Mouse (Mus musculus) G1E (cell line): ENCODE results near the gene Dennd2a. TPM values are rescaled to one million over a fixed set of nuclear protein-coding genes. Genes with fewer than 3 reads are reported as not detected.

ENCODE experiments used
- ATAC-seq: 2 replicates; pipeline ENCODE4 v1.8.0; 2016; ENCODE audit warnings: mild to moderate bottlenecking; ENCODE audit not compliant: insufficient number of reproducible peaks, poor library complexity, low FRiP score, severe bottlenecking; ENCODE audit errors: extremely low read depth
- DNase-seq: peaks from one replicate; pipeline ENCODE4 v3.0.0; 2012; ENCODE audit warnings: low spot score
- H3K27me3 ChIP-seq: 2 replicates; pipeline ENCODE4 v1.6.1; 2012; ENCODE audit warnings: mild to moderate bottlenecking, low read length, inconsistent platforms; ENCODE audit not compliant: insufficient read depth
- H3K36me3 ChIP-seq: replicated peaks from 2 replicates; pipeline ENCODE3; 2012; ENCODE audit warnings: mild to moderate bottlenecking, inconsistent platforms
- H3K4me1 ChIP-seq: 2 replicates; pipeline ENCODE4 v1.6.1; 2012; ENCODE audit warnings: low read depth, low read length, inconsistent platforms, mixed read lengths; ENCODE audit not compliant: insufficient read depth
- H3K4me3 ChIP-seq: 2 replicates; pipeline ENCODE4 v1.5.1; 2012; ENCODE audit warnings: low read depth, mild to moderate bottlenecking, inconsistent platforms, low read length, moderate library complexity, mixed read lengths
- H3K9me3 ChIP-seq: replicated peaks from 2 replicates; pipeline ENCODE4 v1.6.1; 2012; ENCODE audit warnings: inconsistent platforms
- CTCF ChIP-seq: IDR thresholded peaks from 2 replicates; pipeline ENCODE4 v1.5.1; 2012; ENCODE audit warnings: low read depth, low read length, inconsistent platforms, mixed read lengths
- GATA1 ChIP-seq: IDR thresholded peaks from 2 replicates; pipeline ENCODE4 v1.6.1; 2012; ENCODE audit warnings: borderline replicate concordance, low read length, inconsistent platforms, mixed read lengths
- GATA2 ChIP-seq: IDR thresholded peaks from 2 replicates; pipeline ENCODE4 v1.6.1; 2012; ENCODE audit warnings: low read depth, low read length, inconsistent platforms, borderline replicate concordance
- POLR2AphosphoS5 ChIP-seq: IDR thresholded peaks from 2 replicates; pipeline ENCODE4 v1.6.1; 2012; ENCODE audit warnings: low read depth, low read length, inconsistent platforms; ENCODE audit not compliant: insufficient replicate concordance
- TAL1 ChIP-seq: conservative IDR thresholded peaks from 2 replicates; pipeline ENCODE4 v1.6.1; 2012; ENCODE audit warnings: low read depth, low read length, inconsistent platforms, mixed read lengths
- polyA plus RNA-seq: library from polyadenylated mRNA; stranded (reverse); fragments of >175 nt; gene quantifications from 2 replicates; pipeline ENCODE4 v1.2.3, GENCODE M21; 2012
- total RNA-seq, 2 experiments: library from RNA; stranded (forward) in 1 of 2; stranded (reverse) in 1 of 2; fragments of 200-1000 nt in 1 of 2; fragments of >200 nt in 1 of 2; fragmentation: Nextera tagmentation in 1 of 2; gene quantifications; 2 replicates each; pipeline ENCODE4 v1.2.3; 2014 to 2017

Dennd2a gene
- total and polyA plus RNA-seq, 3 experiments = 0.38 TPM; not detected in 2

DNA sequence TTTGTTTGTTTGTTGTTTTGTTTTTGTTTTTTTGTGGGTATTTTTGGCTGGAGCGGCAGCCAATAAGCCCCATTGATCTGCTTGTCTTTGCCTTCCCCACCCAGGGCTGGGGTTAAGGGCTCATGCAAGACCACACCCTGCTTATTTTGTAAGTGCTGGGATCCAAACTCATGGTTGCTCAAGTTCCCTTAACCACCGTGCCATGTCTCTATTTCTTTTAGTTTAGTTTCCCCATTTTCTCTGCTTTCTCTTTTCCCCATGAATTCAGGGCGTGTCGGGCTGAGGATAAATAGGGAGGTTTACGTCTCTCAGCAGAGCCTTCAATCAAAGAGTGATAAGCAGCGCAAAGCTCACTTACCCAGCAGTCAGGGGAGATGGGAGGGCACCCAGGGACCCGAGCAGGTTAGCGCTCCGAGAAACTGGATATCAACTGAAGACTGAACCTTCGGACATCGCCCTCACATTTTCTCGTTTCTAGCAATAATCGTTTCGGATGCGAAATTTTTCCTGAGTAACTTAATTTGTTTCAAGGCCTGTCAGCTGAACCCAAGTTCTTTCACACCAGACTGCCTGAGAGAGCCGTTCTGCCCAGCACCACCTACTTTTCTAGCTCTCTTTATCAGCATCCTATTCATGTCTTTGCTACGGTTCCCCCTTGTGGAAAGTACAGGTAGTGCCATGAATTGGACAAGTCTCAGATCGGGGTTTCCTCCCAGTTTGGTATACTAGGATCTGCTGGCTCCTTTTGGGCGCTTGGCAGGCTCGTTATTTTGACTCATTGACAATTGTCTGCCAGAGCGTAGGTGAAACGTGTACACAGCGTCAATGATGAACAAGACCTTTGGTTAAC is 4.7 kb upstream of the Dennd2a start:
- H3K4me3 ChIP-seq = no peak overlapping the region; the same call in 1 of the 2 replicates
- TF ChIP-seq TAL1 (no peak), CTCF (peak; percentile 62), GATA1 (no peak)
- no peaks in the 10 kb centered on the region for H3K36me3 ChIP-seq
- H3K9me3 ChIP-seq = peaks cover 2% of the 10 kb centered on the region
- peaks cover 20% of the 10 kb centered on the region for H3K27me3 ChIP-seq
- peaks cover 9% of the 10 kb centered on the region for H3K4me1 ChIP-seq
- ATAC-seq (peak; percentile 66; the same call in 1 of the 2 replicates), DNase-seq (peak; percentile 40)

DNA sequence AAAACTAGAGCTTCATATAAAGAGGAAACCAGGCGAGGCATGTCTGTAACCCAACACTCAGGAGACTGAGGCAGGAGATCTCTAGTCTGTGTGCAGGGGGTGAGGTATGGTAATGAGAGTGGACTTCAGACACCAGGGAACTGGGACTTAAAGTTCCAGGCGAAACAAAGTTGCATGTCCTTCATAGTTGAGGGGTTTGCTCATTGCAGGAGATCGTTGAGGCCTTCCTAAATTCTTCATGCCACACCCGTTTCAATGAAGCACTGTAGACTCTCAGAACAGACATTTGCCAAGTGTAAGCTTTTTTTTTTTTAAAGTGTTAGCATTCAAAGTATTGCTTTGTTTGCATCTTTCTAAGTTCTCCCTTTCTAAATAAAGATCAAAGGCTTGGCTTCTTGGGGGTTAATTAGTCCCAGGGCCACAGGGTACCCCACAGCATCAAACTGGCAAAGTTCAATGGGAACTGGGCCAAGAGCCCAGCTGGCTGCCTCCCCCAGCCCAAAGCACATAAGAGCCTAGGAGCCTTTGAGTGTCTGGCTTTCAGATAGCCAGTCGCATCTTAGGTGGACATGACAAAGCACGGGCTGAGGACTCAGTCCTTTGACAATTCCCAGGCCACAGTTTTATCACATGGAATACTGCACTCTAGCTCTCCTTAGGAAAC is 1.7 kb upstream of the Dennd2a start:
- no peak for ATAC-seq
- no peak overlapping the region for H3K4me3 ChIP-seq
- no peaks in the 10 kb centered on the region for H3K36me3 ChIP-seq
- H3K27me3 ChIP-seq = peaks cover 39% of the 10 kb centered on the region
- TF ChIP-seq POLR2AphosphoS5 = no peak
- no peak for TF ChIP-seq GATA2
- TF ChIP-seq GATA1 = no peak
- TF ChIP-seq TAL1 = no peak
- TF ChIP-seq CTCF = no peak
- H3K4me1 ChIP-seq = peaks cover 9% of the 10 kb centered on the region
- no peak for DNase-seq
- peaks cover 2% of the 10 kb centered on the region for H3K9me3 ChIP-seq

DNA sequence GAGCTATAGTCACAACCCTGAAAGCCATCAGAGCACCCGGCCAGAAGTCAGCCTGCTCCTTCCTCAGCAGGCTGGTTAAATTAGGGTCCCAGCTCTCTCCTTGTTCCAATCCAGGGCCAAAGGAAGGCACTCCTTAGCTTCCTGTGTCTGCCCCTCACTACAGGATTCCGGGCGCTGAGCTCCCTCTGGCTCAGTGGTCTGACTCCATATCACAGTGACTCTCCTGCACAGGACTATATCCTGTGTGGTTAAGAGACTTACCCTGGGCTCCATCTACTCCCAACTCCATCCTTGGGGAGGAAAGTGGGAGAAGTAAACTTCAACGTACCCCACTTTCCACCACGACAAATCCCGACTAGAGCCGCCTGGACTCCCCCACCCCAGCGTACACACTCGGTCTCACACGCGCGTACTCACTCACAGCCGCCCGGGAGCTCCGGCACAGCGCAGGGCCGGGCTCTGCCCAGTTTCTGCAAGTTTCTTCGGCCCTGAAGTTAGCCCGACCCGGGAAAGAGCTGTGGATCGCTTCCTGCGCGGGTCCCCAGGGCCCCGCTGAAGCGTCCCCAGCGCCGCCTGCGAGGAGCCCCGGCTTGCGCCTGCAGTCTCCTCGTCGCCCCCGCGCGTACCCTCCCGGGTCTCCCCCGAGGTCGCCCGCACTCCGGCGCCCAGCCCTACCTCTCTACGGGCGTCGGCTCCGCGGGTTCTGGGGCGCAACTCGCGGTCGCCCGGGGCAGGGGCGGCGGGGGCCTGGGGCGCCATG is 587 bp downstream of the Dennd2a start:
- no peaks in the 10 kb centered on the region for H3K36me3 ChIP-seq
- H3K9me3 ChIP-seq = peaks cover 2% of the 10 kb centered on the region
- DNase-seq (no peak), ATAC-seq (no peak)
- H3K4me3 ChIP-seq = no peak overlapping the region
- peaks cover under 1% of the 10 kb centered on the region; the same call in 1 of the 2 replicates for H3K4me1 ChIP-seq
- TF ChIP-seq CTCF = no peak
- no peak for TF ChIP-seq GATA2
- TF ChIP-seq TAL1 = no peak
- TF ChIP-seq GATA1 = no peak
- TF ChIP-seq POLR2AphosphoS5 = no peak
- H3K27me3 ChIP-seq = peaks cover 45% of the 10 kb centered on the region

DNA sequence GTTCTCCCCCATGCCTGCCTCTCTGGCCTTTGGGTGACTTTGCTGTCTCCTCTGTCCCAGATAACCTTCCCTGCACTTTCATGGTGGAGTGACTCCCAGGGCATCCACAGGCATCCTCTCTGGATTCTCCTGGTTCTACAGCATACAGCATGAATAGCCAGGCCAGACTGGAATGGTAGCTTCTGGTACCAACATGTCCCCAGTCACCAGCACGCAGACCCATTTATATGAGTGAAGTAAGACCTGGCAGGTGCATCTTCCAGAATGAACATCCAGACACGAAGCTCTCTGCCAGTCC is 2.1 kb downstream of the Dennd2a start:
- Histone ChIP-seq H3K4me3 (no peak overlapping the region), H3K4me1 (no peaks in the 10 kb centered on the region), H3K9me3 (peaks cover 2% of the 10 kb centered on the region), H3K27me3 (peaks cover 45% of the 10 kb centered on the region), H3K36me3 (no peaks in the 10 kb centered on the region)
- TF ChIP-seq GATA1 = no peak
- TF ChIP-seq TAL1 = no peak
- TF ChIP-seq GATA2 = no peak
- no peak for TF ChIP-seq POLR2AphosphoS5
- no peak for TF ChIP-seq CTCF
- ATAC-seq (no peak), DNase-seq (no peak)

DNA sequence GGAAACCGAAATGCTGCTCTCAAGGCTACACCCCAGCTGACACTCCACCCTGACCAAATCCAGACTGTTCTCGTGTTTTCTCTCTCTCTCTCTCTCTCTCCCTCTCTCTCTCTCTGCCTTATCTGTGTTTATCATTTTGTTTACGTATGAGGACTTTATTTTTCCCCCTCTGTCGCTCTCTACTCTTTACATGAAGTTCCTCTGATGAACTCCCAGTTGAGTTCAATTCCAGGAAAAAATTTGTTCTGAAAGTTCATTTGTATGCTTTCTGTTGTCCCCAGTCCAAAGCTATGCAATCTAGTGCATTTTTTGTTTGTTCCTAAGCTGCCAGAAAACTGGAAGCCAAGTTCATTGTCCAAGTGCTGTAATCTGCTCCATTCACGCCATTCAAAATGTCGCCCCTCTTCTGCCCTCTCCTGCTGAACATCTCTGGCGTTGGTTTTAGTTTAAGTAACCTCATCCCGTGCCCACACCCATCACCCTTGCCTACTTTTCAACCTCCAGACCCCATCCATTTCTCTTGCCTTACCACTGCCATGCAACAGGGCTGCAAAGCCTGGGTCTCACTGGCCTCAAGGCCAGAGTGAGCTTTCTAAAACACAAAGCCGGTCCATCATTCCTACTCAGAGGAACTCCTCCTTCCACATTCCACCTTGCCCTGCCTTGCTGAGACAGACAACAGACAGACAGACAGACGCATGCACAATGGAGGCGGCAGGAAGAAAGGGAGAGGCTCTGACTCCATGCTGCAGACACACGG is 2.6 kb downstream of the Dennd2a start:
- peaks cover 2% of the 10 kb centered on the region for H3K9me3 ChIP-seq
- H3K27me3 ChIP-seq = peaks cover 45% of the 10 kb centered on the region
- DNase-seq = no peak
- no peaks in the 10 kb centered on the region for H3K4me1 ChIP-seq
- ATAC-seq = no peak
- no peaks in the 10 kb centered on the region for H3K36me3 ChIP-seq
- H3K4me3 ChIP-seq = no peak overlapping the region
- no peak for TF ChIP-seq POLR2AphosphoS5
